Mouse (Mus musculus) ES-E14 (cell line): ENCODE results near the gene Tm6sf2. TPM values are rescaled to one million over a fixed set of nuclear protein-coding genes. Genes with fewer than 3 reads are reported as not detected.

Experiments
- DNase-seq: peaks from one replicate; pipeline ENCODE4 v3.0.0-alpha.2; 2013; ENCODE audit warnings: low read depth, low spot score
- H3K27ac ChIP-seq: 2 replicates; pipeline ENCODE4 v1.5.1; 2012; ENCODE audit warnings: low read depth, mild to moderate bottlenecking, low read length, moderate library complexity, mixed read lengths; ENCODE audit not compliant: poor library complexity, insufficient read depth, severe bottlenecking
- H3K36me3 ChIP-seq: 2 replicates; pipeline ENCODE4 v1.6.1; 2012; ENCODE audit warnings: mild to moderate bottlenecking, low read length, moderate library complexity, mixed read lengths; ENCODE audit not compliant: control insufficient read depth, poor library complexity, insufficient read depth, severe bottlenecking
- H3K4me1 ChIP-seq, 2 experiments: fragments of 150-350 bp in 1 of 2; sonication (generic) in 1 of 2; 2 replicates each; pipeline ENCODE4 v1.6.1; 2012; ENCODE audit warnings: low read length in 2 of 2, mild to moderate bottlenecking in 1 of 2, mixed read lengths in 1 of 2; ENCODE audit not compliant: control insufficient read depth in 2 of 2, insufficient read depth in 2 of 2, poor library complexity in 1 of 2
- H3K4me3 ChIP-seq, 2 experiments: fragments of 150-350 bp in 1 of 2; sonication (generic) in 1 of 2; 2 replicates each; pipeline ENCODE4 v1.5.1; 2012; ENCODE audit warnings: low read length in 2 of 2, low read depth in 1 of 2, mild to moderate bottlenecking in 1 of 2, mixed read lengths in 1 of 2; ENCODE audit not compliant: insufficient read depth in 1 of 2, poor library complexity in 1 of 2, severe bottlenecking in 1 of 2
- H3K9ac ChIP-seq: 2 replicates; pipeline ENCODE4 v1.6.1; 2012; ENCODE audit warnings: low read depth, mild to moderate bottlenecking, low read length, mixed read lengths; ENCODE audit not compliant: poor library complexity, insufficient read depth, severe bottlenecking
- H3K9me3 ChIP-seq: fragments of 150-350 bp; sonication (generic); 2 replicates; pipeline ENCODE4 v1.6.1; 2012; ENCODE audit warnings: low read depth, mild to moderate bottlenecking, low read length; ENCODE audit not compliant: control insufficient read depth, insufficient read depth
- CHD2 ChIP-seq: IDR thresholded peaks from 2 replicates; pipeline ENCODE4 v1.6.1; 2014; ENCODE audit warnings: mild to moderate bottlenecking, low read depth, low read length, inconsistent platforms
- HCFC1 ChIP-seq: IDR thresholded peaks from 2 replicates; pipeline ENCODE4 v1.6.1; 2012; ENCODE audit warnings: low read length, inconsistent platforms, borderline replicate concordance; ENCODE audit not compliant: insufficient read depth
- MAFK ChIP-seq: IDR thresholded peaks from 2 replicates; pipeline ENCODE4 v1.6.1; 2014; ENCODE audit warnings: mild to moderate bottlenecking, low read depth, low read length, inconsistent platforms; ENCODE audit not compliant: insufficient read depth
- ZC3H11A ChIP-seq: IDR thresholded peaks from 2 replicates; pipeline ENCODE4 v1.6.1; 2012; ENCODE audit warnings: low read depth, mild to moderate bottlenecking, inconsistent platforms, low read length, borderline replicate concordance
- ZNF384 ChIP-seq: IDR thresholded peaks from 2 replicates; pipeline ENCODE4 v1.6.1; 2012; ENCODE audit warnings: low read depth, low read length, inconsistent platforms
- in situ Hi-C, 2 experiments: fragments of 600-800 bp; cut with MboI; formaldehyde crosslinking; loops; one replicate each; pipeline ENCODE4 v1.15.1; 2025; ENCODE audit warnings: low sequenced_read_pairs in 2 of 2, inconsistent platforms in 1 of 2; ENCODE audit not compliant: unreplicated experiment in 2 of 2
- total RNA-seq: library from RNA; depleted of rRNA; stranded (reverse); fragments of 300-350 nt; gene quantifications from 2 replicates; pipeline ENCODE4 v1.2.3, GENCODE M21; 2012

The Tm6sf2 gene
- total RNA-seq, 1 experiment, result 2.5 TPM

DNA sequence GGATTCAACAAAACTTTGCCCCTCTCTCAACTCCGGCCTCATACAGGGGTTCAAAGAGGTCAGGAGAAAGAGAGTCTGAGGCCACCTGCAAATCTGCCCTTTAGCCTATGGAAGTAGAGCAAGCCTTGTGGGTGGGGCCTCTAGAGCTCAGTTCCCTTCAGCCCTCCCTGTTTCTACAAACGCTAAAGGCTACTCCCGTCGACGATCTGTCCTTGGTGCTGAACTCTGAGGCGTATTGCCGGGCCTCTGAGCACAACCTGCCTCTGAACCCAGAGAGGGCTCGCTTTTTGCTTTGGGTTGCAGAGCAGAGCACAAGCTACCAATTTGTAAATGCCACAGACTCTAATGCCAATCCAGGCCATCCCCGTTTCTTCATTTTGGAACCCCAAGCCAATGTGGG lies 44.9 kb downstream of the Tm6sf2 start:
- Histone ChIP-seq H3K4me1 (peaks cover 0 to 8% of the 10 kb centered on the region in 2 experiments; a peak in 2 of 4 replicates), H3K9me3 (no peaks in the 10 kb centered on the region), H3K36me3 (no peaks in the 10 kb centered on the region), H3K4me3 (no peak overlapping the region), H3K9ac (no peak overlapping the region), H3K27ac (no peak overlapping the region)
- peak; percentile 83 for DNase-seq
- in situ Hi-C loops, result no loop called here
- TF ChIP-seq HCFC1, result no peak

DNA sequence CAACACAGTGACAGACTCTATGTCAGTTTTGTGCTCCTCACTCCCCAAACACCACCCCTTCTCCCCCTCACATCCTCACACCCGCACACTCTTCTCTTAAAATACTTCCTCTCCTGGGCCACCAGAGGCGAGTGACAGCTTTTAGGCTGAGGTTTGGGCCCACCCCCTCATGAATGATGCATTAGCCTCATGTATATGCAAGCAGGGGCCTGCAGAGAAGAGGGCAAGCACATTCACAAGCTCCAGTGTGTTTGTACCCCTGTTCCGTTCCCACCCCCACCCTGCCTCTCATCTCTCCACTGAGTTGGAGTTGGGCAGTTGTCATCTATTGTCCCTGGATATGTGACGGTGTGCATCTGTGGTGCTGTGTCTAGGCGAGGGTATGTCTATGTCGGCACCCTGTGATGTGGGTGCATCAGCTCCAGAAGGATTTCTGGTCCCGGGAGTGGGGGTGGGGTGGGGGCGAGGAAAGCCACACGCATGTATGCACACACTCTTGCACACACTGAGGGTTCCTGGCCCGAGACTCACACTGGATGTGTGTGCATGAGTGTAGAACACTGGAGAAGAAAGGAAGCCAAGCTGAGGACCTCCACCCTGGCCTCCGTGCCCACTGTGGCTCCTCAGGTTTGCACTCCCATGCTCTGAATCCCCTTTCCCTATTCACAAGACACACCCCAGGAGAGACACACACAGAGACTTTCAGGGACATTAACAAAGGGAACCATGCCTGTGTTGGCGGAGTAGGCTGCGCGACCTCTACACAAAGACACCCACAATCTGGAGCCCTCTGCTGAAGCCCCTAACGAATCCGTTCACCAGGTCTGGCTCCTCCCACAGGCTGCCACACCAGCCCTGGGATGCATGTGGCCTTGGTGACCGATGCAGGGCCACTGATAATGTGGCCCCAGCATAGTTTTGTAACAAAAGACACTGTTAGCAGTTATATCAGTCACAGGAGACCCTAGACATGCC lies 46.3 kb downstream of the Tm6sf2 start:
- in situ Hi-C loops, result no loop called here
- H3K9ac ChIP-seq, result no peak overlapping the region
- no peak for TF ChIP-seq CHD2
- TF ChIP-seq ZC3H11A, result no peak
- no peak for TF ChIP-seq ZNF384
- no peak for TF ChIP-seq MAFK
- TF ChIP-seq HCFC1, result no peak
- no peak overlapping the region for H3K4me3 ChIP-seq
- H3K36me3 ChIP-seq, result no peaks in the 10 kb centered on the region
- no peaks in the 10 kb centered on the region for H3K9me3 ChIP-seq
- no peak overlapping the region for H3K27ac ChIP-seq
- DNase-seq, result no peak
- H3K4me1 ChIP-seq, result peaks cover 0 to 8% of the 10 kb centered on the region in 2 experiments; a peak in 2 of 4 replicates

DNA sequence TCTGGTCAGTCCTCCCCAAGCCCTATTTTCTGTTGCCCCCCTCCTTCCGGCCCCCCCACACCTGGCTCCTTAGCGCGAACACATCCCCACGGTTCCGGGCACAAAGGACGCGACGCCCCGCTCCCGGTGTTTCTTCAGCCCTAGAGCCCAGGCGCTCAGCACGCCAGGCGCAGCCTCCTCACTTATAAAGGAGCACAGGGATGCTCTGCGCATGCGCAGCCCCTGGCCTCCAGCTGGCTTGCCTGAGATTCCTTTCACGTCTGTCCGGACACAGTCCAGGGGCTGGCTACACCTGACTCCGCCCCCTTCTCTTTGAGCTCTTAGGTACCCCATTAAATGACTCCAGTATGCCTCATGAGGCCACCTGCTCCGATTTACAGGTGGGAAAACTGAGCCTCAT lies 47.9 kb downstream of the Tm6sf2 start, which contains the start of gene Ncan:
Gene Ncan, minus strand, starts transcription at position 207 of the 400 bp plus-strand sequence.
- in situ Hi-C loops, result no loop called here
- H3K36me3 ChIP-seq, result no peaks in the 10 kb centered on the region
- DNase-seq, result peak; percentile 87
- no peaks in the 10 kb centered on the region for H3K9me3 ChIP-seq
- no peak within 1 kb of the TSS for H3K27ac ChIP-seq
- peak within 1 kb of the TSS; percentile 14; the same call in 1 of the 2 replicates for H3K9ac ChIP-seq
- H3K4me1 ChIP-seq, result peaks cover 0 to 8% of the 10 kb centered on the region in 2 experiments; a peak in 2 of 4 replicates
- peak within 1 kb of the TSS; percentile 25 to 32; a peak in 2 of 4 replicates for H3K4me3 ChIP-seq
- TF ChIP-seq ZNF384, result no peak
- no peak for TF ChIP-seq HCFC1
- TF ChIP-seq ZC3H11A, result no peak
- TF ChIP-seq MAFK, result no peak
- TF ChIP-seq CHD2, result no peak

DNA sequence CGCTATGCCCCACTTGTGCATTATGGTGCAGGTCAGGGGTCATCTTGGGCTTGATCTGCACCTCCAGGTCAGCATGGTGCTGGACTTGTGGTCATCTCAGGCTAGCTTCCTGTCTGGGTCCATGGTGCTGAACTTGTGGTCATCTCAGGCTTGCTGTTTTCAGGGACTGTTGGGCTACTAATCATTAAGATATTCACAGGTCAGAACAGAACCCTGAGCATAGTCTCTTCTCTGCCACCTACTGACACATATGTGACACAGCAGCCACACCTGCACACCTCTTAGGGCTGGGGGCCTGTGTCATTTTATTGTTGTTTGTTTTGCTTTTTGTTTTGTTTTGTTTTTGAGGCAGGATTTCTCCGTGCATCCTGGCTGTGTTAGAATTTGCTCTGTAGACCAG lies 50.1 kb downstream of the Tm6sf2 start:
- Histone ChIP-seq H3K4me3 (no peak overlapping the region), H3K9me3 (no peaks in the 10 kb centered on the region), H3K27ac (no peak overlapping the region), H3K36me3 (no peaks in the 10 kb centered on the region), H3K4me1 (peaks cover 0 to 7% of the 10 kb centered on the region in 2 experiments; a peak in 1 of 4 replicates), H3K9ac (no peak overlapping the region)
- no peak for DNase-seq
- TF ChIP-seq HCFC1 (no peak), ZC3H11A (no peak), ZNF384 (no peak), CHD2 (no peak), MAFK (no peak)
- in situ Hi-C loops, result no loop called here
